ENCODE assay signal across 8 mouse cellular contexts in genomic region chr7:127572895-127573471, GRCm38 (mm10). TPM values are rescaled to one million over a fixed set of nuclear protein-coding genes. Genes with fewer than 3 reads are reported as not detected.
A peak's percentile ranks its signal among the peaks of the same experiment; 100 is the strongest.
DNase-seq lines count a peak whose midpoint lies in the region; ATAC-seq lines count a peak whose summit lies in the region.

Gene Phkg2, plus strand, starts transcription at chr7:127573340.

- no peaks in the 10 kb centered on the region for H3K27me3 ChIP-seq in hindbrain, embryonic 11.5 days (ENCODE audit: control insufficient read depth, insufficient read depth, low read length)

- peaks cover 3% of the 10 kb centered on the region; the same call in 1 of the 2 replicates for H3K4me1 ChIP-seq in hindbrain, embryonic 11.5 days (replicated peaks; ENCODE audit: control insufficient read depth, insufficient read depth, low read length)

- H3K27ac ChIP-seq in hindbrain, embryonic 11.5 days (ENCODE audit: low read depth, low read length) = peak within 1 kb of the TSS; percentile 67

- peak; percentile 98 for ATAC-seq in hindbrain, embryonic 11.5 days (ENCODE audit: low FRiP score)

- under 1% methylated on average over 17 of the region's 17 CpGs for WGBS in hindbrain, embryonic 11.5 days

- peak within 1 kb of the TSS; percentile 96 for H3K4me2 ChIP-seq in hindbrain, embryonic 11.5 days (replicated peaks; ENCODE audit: low read depth, low read length)

- peak within 1 kb of the TSS; percentile 83 for H3K4me3 ChIP-seq in hindbrain, embryonic 11.5 days (ENCODE audit: low read depth, low read length)

- H3K9ac ChIP-seq in hindbrain, embryonic 11.5 days (ENCODE audit: low read depth, low read length) = peak within 1 kb of the TSS; percentile 87

- H3K9me3 ChIP-seq in hindbrain, embryonic 11.5 days (ENCODE audit: control insufficient read depth, low read length) = no peaks in the 10 kb centered on the region

- peak; percentile 94 for DNase-seq in NIH3T3 (ENCODE audit: low read depth)
- DNase-seq in cerebellum, adult 9-11 months = peak; percentile 97
- DNase-seq in frontal cortex, adult 2 months (ENCODE audit: extremely low spot score in 1 of 2, low spot score in 1 of 2) = peak; percentile 96 to 97
- DNase-seq in hindbrain, embryonic 11.5 days (ENCODE audit: low spot score) = peak; percentile 87
- DNase-seq in layer of hippocampus, postnatal 10 days (ENCODE audit: low spot score in 2 of 2) = peak; percentile 85 to 88
- peak; percentile 97 for DNase-seq in lung, postnatal 10 days
- peak; percentile 81 for DNase-seq in ovary, postnatal 36 days (ENCODE audit: low spot score)
- peak; percentile 87 for DNase-seq in thymus, postnatal 25 days

- no peaks in the 10 kb centered on the region for H3K36me3 ChIP-seq in hindbrain, embryonic 11.5 days (ENCODE audit: control insufficient read depth, insufficient read depth, low read length)

RNA-seq across cellular contexts. Expression of gene Phkg2, which starts in this region (rescaled TPM):
- polyA plus RNA-seq in frontal cortex, adult 2 months (2012; rRNA removed) = 145 and 146 TPM in 2 replicates
- polyA plus RNA-seq in hindbrain, embryonic 11.5 days (2014; fragmentation: Nextera tagmentation; extraction: Ambion mirVana) = 50.4 and 54.0 TPM in 2 replicates
- total RNA-seq in layer of hippocampus, postnatal 10 days (2021) = 10 to 100 TPM; 69.4 to 76.3 TPM

Comparison
In these comparisons a context has a peak if more than half of its experiments do, and no peak if none do; other contexts are left out.
1. Peak in every context shown above with its lines: DNase-seq, ATAC-seq, H3K4me3 ChIP-seq and H3K27ac ChIP-seq.